Mouse (Mus musculus) cerebellum, postnatal 25 days (tissue): ENCODE data around the gene Nr6a1.

Experiments used
- DNase-seq, 2 experiments: peaks; one replicate each; pipeline ENCODE4 v3.0.0; 2021; ENCODE audit warnings: mixed read lengths in 2 of 2

The Nr6a1 gene

DNA sequence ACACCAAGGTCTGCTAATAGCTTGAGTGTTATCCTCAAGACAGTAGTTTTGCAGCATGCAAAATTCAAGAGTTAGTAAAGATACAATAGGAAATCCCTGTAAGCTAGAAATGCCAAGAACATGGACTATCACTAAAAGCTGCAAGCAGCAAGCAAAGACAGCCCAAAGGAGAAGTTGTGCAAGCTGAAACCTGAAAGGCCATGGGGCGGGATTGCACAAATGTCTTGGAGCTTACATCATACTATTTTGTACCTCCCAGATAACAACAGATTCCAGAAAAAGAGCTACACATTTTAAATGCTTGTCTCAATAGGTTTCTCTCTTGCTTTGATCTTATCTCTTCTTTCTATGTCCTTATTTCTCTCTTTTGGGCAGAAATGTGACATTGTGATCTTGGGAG, 60.8 kb downstream of the Nr6a1 start:
- DNase-seq, result no peak

DNA sequence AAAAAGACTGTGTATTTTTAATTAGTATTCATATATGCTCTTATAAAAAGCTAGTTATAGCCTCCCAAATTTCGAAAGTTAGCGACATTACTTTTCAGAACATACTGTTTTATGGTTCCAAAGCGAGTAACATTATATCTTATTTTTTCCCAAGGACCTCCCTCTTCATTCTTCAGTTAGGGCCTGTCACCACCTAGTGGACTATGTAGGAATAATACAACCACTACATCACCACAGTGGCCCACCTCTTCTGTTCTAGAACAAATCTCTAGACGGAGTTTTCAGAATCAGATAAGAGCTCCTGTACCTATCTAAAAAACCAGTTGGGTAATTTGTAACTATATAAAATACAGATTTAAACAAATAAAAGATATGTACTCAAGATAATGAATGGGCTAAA, 63.5 kb downstream of the Nr6a1 start:
- peak in 1 of 2 experiments; percentile 15 for DNase-seq

DNA sequence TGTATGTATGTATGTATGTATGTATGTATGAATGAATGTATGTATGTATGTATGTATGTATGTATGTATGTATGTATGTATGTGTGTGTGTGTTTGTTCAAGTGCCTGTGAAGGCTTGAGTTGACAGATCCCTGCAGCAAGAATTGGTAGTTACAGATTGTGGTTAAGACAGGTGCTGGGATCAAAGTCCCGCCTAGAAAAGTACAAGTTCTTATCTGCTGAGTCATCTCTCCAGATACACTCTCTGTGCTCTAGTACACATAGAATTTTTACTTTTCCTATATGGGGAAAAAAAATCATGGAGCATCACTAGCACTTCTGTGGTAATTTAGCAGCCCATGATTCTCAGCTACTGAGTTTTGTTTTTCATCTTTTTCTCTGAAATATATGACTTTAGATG, 75.7 kb downstream of the Nr6a1 start:
- DNase-seq, result no peak

DNA sequence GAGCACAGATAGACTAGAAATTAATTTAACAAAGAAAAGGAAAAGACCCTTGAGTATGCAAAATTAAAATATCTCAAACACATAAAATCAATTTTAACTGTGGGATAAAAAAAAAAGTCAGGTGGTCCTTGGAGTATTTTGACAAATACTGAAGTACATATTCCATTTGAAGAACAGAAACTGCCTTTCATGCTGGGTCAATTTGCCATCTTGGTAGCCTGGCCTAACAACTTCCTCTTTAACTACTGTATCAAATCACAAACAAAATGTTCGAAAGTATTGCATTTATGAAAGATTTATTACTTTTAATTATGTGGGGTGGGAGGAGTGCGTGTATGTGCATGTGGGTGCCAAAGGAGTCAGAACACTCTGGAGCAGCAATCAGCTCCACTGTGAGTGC, 81.2 kb downstream of the Nr6a1 start:
- DNase-seq, result no peak

DNA sequence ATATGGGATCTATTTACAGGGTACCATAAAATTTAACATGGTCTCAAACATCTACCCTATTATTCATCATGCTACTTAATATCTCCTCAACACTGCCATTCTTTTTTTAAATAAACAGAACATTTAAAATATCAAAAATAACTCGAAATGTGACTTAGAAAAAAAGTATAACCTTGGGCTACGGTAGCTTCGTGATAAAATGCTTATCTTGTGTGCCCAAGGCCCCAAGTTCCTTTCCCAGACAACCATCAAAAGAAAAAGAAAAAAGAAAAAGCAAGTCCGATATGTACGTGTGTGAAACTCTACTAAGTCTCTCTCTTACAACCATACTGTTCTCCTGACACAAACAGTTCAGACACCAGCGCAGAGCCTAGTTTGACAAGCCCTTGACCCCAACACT, 92.0 kb downstream of the Nr6a1 start:
- no peak for DNase-seq

DNA sequence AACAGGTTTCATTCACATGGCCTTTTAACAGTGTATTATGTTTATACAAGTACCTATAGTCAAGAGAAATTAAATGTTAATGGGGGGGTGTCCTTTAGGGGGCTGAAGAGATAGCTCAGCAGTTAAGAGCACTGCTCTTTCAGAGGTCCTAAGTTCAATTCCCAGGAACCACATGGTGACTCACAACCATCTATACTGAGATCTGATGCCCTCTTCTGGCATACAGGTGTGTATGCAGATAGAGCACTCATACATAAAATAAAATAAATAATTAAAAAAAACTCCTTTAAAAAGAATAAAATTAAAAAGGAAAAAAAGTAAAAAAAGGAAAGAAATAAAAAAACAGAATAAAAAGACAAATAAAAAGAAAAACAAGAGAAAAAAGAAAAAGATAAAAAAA, 95.5 kb downstream of the Nr6a1 start:
- no peak for DNase-seq

DNA sequence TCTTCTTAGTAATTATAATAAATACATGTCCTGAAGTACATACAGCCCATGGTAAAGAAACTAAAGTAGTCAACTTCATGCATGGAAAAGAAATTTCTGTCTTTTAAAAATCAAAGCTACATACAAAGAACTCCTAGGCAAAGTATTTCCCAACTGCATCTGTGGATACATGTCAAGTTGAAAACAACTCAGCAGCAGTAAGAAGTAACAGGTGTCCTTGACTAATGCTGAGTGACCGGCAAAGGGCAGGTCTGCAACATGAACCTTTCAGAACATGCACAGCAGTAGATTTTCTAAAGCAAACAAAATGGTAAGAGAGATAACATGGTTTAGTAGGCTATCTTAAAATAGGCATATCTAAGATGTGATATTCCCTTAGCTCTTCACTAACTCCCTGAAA, 98.0 kb downstream of the Nr6a1 start:
- DNase-seq, result no peak

DNA sequence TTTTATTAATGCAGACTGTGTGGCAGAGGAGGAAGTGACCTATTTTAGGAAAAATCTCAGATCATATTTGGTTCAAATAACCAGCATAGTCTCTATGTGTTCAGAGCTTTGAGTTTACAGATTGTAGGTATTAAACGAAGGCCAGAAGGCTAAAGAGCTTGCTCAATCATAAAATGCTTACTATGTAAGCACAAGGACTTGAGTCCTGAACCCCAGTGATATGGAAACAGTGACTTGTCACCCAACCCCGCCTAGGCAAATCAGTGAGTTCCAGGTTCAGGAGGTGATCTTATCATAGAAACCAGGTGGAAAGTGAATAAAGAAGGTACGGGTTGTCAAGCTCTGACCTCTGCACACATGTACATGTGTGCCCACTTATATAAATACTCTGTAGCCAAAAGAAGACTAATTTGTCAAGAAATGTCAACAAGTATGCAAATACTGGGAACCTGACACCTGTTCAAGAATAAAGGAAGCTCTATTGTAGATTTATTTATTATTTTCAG, 99.6 kb downstream of the Nr6a1 start:
- DNase-seq, result no peak

DNA sequence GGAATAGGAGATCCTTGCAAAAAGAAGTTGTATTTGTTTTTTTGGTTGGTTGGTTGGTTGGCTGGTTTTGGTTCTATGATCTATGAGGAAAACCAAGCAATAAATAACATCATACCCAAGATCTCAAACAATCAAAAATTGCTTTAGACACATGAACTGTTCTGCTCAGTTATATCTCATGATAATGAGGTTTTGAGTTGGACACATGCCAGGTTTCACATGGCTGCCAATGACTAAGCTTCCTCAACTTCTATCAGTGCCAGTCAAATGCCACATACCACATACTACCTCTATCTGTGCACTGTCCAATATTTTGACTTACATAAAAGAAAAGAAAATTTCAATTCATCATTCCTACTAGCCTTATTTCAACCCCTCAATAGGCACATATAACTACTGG, 101.3 kb downstream of the Nr6a1 start:
- peak in 1 of 2 experiments; percentile 7 for DNase-seq

DNA sequence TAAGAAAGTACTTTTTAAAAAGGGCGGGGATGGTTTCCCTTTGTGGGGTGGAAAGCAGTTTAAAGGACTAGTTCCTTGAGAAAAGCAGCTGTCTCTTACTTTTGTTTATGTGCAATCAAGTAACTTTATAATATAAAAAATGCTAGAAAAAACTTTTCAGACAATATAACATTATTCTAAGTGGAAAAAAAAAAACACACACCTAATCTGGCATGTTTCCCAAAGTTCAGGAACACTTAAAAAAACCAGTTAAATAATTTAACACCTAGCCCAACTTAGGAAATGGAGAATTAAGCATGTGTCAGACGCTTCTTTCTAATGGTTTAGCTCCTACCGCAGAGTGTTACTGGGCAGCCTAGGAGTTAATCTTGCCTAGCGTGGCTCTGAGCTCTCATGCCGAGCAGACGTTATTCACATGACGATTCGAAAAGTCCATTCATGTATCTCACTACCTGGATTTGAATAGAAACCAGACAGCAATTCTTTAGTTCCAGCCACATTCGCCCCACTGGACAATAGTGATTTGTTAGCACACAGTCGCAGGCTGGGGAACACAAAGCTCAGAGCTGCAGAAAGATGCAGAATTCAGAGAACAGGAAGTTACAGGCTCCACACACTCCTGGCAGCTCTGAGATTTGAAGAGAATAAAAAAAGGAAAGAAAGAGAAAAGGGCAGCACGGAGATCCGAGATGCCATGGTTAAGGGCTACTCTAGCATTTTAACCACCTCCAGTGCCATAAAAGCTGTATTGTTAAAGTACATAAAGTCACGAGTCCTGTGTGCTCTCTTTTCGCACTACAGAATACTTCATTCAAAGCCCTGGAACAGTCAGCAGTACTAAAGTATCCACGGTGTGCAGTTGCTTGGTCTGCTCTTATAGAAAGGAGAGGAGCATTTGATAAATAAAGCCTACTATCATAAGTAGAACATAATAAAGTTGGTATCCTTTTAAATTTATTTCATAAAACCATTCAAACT, 102.4 kb downstream of the Nr6a1 start:
- DNase-seq, result peak; percentile 15 to 19

DNA sequence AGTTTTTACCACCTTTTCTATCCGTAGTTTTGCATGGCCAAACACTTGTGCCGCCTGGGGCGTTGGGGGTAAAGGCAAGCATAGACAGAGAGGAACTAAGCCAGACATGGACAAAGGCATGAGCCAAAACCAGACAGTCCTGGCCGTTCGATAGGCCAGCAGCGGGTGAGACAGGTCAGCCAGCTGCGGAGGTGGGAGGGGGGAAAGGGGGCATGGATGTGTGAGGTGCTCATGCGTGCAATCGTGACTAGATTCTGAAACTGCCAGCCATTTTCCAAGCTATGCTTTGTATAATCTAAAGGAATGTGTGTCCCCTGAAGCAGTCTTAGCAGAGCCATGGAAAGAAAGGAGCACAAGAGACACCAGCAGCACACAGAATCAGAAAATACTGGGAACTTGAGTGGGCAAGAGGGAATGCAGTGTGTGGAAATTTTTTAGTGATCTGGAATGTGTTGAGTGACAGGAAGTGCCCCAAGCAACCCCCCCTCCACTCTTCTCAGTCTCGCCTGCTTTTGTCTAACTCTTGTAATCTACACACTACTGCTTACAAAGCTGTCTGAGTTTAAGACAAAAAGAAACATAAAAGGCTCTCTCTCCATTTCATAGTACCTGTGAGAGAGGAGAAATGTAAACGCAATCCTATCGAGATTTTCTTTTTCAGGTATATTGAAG, 103.4 kb downstream of the Nr6a1 start:
- peak; percentile 22 for DNase-seq

DNA sequence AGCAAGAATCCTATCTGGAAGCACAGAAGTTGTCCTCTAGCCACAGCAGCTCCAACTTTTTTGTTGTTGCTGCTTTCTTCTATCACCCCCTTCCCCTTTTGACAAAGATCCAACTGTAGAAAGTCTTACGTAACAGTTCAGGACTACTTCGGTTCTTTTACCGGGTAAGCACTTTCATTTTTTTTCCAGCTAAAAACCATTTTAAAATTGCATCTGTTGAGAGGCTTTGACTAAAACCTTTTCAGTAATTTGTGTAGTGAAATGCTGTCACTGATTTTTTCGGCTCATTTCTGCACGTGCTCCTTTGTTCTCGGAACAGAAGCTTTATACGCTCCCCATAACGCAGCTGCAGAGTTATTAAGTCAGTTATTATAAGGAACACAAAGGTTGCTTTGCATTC, 104.1 kb downstream of the Nr6a1 start:
- peak in 1 of 2 experiments; percentile 4 for DNase-seq

DNA sequence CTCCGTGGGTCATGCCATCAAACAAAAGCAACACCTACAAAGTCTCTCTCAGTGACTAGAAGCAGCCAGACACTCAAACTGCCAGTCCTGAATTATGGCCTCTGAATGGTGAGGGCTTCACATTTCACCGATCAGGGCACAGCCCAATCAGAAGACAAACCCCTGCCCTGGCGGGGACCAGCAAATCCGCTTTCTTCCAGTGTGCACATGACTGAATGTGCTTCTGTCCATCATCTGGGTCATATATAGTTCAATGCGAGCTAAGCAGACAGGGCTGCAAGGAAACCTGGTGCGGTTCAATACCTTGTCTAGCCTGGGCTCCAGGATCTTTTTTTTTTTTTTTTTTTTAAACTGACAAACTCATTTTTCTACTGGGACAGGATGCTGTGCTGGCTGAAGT, 104.5 kb downstream of the Nr6a1 start:
- peak; percentile 38 to 45 for DNase-seq

DNA sequence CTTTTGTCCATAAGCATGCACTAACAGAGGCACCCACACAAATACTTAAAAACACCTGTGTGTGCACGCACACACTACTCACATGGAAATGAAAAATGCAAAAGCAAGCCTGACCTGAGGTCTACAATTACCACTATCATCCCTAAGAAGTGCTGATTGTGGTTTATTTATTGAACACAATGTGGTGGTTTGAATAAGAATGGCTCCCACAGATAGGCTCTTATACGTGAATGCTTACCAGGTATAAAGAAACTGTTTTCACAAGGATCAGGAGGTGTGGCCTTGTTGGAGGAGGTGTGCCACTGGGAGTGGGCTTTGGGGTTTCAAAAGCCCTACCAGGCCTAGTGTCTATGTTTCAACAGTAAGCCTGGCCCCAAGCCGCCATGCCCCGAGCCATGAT, 110.0 kb downstream of the Nr6a1 start:
- no peak for DNase-seq

DNA sequence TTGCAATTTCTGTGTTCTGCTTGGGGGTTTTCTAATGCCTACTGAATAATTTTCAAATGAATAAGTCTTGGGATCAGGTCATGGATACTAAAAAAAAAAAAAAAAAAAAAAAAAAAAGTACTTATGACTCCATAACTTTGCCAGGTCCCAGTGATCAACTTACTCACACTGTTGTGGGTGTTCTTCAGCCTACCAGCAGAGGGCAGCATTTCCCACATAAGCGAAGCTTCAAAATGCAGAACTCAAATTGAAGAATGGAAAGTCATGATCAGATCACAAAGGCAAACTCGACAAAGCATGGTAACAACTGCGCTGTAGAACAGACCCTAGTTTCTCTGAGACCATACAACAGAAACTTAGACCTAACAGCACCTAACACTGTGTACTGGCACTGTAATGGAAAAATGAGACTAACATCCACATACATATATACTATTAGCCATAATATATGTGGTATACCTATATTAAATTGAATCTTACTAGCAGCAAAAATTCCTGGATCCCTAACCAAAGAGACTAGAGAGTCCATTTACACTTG, 130.3 kb downstream of the Nr6a1 start:
- DNase-seq, result peak; percentile 67 to 80

DNA sequence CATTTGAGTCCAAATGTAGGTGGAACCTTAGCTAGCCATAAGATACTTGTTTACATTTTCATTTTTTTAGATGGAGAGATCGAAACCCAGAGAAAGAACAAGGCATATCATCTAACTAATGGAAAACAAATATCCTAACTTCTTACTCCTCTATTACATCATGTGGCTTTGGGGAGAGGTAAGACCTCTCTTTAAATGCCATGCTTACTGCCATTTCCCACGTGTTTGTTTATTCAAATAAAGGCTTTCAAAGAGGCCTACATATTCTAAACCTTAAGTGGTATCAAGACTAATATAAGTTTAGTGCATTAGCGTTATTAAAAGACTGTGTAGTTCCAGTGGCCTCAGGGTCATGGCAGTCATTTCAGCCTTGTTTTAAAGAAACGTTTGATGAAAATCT, 140.2 kb downstream of the Nr6a1 start:
- DNase-seq, result no peak

DNA sequence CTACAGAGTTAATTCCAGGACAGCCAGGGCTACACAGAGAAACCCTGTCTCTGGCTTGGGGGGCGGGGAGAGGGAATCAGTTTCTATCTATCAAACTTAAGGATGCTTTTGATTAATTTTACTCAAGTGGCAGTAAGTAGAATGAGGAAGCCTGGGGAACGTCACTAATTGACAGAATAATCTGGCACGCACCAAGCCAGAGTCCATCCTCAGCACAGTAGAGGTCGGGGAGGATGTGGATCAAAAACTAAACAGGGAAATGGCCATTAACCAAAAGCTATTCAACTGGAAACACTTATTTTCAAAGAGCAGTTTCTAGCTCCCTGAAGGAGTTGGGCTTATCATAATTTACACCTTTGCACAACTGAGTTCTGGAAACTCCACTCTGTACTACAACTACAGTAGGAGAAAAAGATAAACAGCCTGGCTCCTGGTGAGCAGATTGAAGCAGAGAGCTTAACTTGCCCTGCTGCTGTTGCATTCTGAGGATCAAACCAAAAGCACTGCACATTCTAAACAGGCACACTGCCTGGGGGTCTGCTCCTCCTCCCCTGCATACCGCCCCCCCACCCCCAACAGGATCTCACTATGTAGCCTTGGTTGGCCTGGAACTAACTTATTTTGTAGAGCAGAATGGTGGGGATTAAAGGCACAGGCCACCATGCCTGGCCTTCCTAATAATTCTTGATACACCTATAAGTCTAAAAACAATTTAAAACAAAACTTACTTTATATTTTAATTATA, 141.1 kb downstream of the Nr6a1 start:
- DNase-seq, result no peak

DNA sequence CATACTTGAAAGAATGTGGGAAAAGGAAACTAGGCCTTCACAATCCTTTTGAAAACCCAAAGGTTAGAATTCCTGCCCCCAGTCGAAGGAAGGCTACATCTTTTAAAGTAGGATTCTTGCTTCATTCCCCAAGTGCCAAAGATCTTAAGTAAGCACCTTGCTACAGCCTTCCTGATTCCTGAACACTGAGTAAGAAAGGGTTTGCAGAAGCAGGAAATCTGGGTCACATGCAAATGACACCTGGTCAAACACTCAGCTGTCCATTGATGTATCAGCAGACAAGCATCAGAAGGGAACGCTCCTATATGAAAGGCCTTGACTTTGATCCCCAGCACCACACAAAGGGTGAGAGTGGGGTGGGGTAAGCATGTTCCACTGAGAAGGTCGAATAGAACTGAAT, 142.4 kb downstream of the Nr6a1 start:
- DNase-seq, result no peak

DNA sequence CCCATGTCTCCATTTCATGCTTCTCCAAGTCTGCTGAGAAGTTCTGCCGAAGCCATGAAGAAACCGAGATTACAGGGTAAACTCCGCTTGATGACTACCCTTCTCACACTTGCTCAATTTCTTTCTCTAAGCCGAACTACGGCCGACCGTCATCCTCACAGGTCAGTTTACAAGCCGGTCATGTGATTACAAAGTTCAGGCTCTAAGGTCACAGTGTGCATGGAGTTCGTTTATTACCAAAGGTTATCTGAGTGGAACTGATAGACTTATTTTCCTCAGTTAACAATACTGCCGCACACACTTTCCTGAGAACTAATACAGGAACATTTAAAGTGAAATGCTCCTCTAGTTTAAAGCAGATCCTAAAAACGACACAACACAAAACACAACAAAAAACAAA, 143.1 kb downstream of the Nr6a1 start:
- no peak for DNase-seq

DNA sequence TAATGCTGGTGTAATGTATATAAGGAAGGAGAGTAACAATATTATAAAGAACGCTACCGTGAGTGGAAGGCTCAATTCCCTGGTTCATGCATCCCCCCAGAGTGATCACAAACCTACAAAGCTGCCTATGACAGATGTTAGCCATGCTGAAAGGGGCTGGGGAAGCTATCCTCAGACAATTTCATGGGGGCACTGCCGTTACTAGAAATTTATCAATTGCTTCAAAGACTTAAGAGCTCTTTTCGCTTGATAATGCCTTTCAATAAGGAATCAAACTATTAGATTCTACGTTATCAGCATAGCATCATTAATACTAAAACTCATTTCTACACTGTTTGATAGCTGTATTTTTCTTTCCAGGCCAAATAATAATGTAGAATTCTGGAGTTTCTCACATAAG, 144.1 kb downstream of the Nr6a1 start:
- DNase-seq, result no peak

DNA sequence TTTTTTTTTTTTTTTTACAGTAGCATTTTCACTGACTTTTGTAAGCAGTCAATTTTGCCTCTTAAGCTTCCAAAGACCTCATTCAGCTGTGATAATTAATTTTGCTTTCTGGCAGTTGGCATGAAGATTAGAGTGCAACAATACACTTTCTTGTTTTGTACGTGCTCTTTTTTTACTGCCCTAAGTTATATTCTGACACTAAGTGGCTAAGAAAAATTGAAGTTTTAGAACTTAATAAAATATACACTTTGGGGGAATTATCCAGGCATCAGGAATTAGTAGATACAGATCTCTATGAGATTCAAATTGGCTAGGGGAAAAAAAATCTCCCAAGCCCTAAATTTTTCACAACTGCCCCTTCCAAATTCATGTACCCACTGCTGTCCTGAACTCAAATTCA, 144.8 kb downstream of the Nr6a1 start:
- no peak for DNase-seq

DNA sequence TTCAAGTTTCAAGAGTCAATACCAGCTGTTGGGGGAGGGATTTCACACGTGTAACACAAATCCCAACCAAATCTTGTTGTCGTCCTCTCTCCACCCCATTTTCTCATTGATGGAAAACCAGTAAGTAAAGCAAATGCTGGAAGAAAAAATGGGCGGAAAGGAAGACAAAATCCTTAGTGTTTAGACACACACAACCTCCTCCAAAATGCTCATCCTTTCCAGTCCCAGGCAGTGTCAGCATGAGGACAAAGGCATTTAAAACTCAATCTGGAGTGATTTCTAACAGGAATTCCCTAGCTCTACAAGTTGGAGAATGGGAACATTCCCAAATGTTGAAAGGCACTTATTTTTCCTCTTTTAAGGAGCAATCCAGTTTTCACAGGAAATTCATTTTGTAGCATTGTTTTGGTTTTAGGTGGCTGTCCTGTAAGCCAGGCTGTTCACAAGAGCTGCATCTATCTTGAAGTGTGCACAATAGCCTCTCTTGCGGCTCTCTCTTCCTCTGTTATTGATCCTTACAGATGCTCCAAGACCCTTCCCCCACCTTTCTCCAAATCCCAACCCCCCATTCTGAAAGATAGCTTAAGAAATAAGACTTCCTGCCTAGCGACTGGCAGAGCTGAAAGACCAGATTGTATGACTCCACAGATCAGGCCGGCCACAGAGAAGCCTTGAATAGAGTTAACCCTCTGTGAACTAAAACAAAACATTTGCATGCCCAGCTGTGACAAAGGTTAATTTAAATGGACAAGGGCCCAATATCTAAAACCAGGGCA, 145.4 kb downstream of the Nr6a1 start:
- no peak for DNase-seq
